Mouse (Mus musculus) central nervous system, embryonic 11.5 days (tissue): ENCODE data around the gene Podnl1. TPM values are rescaled to one million over a fixed set of nuclear protein-coding genes. Genes with fewer than 3 reads are reported as not detected.

Experiments
- polyA plus RNA-seq: library from polyadenylated mRNA; depleted of rRNA; stranded (reverse); fragments of >200 nt; gene quantifications from 2 replicates; pipeline ENCODE4 v1.2.3, GENCODE M21; 2012; rRNA removed

Gene Podnl1
- 0.07 and 0.32 TPM in 2 replicates for polyA plus RNA-seq

GRCm38 (mm10) chr8:84125656-84126055, at the start of gene Podnl1:
Gene Podnl1, plus strand, starts transcription at chr8:84125989.

GRCm38 (mm10) chr8:84104697-84105609, 20.8 kb upstream of the Podnl1 start, which contains the start of gene Dcaf15:
Gene Dcaf15, minus strand, starts transcription at chr8:84104768.

GRCm38 (mm10) chr8:84147769-84148530, 22.2 kb downstream of the Podnl1 start, which contains the start of the genes Cc2d1a and 4930432K21Rik:
Gene Cc2d1a, minus strand, starts transcription at chr8:84147936.
Gene 4930432K21Rik, plus strand, starts transcription at chr8:84148025.

Other genes with a start within 250 kb of the Podnl1 start
- 92.0 and 127 TPM in 2 replicates for gene Adgrl1, start 225.9 kb upstream of the Podnl1 start, polyA plus RNA-seq
- 0.47 and 0.55 TPM in 2 replicates for gene Gm10644, start 170.8 kb upstream of the Podnl1 start, polyA plus RNA-seq
- 66.3 and 80.1 TPM in 2 replicates for gene Asf1b, start 170.5 kb upstream of the Podnl1 start, polyA plus RNA-seq
- 85.5 and 107 TPM in 2 replicates for gene Prkaca, start 153.0 kb upstream of the Podnl1 start, polyA plus RNA-seq
- gene Samd1, start 128.3 kb upstream of the Podnl1 start, polyA plus RNA-seq, result 74.9 and 84.6 TPM in 2 replicates
- 0.81 and 1.1 TPM in 2 replicates for gene 1700067K01Rik, start 124.5 kb upstream of the Podnl1 start, polyA plus RNA-seq
- 0.10 and 0.12 TPM in 2 replicates for gene 2210011C24Rik, start 113.8 kb upstream of the Podnl1 start, polyA plus RNA-seq
- 6.2 and 10.8 TPM in 2 replicates for gene Palm3, start 104.5 kb upstream of the Podnl1 start, polyA plus RNA-seq
- gene Il27ra, start 83.4 kb upstream of the Podnl1 start, polyA plus RNA-seq, result 0.37 and 0.45 TPM in 2 replicates
- gene Rln3, start 81.0 kb upstream of the Podnl1 start, polyA plus RNA-seq, result not detected in 2 replicates
- 2.5 and 2.7 TPM in 2 replicates for gene Gm10643, start 60.9 kb upstream of the Podnl1 start, polyA plus RNA-seq
- 20.2 and 26.5 TPM in 2 replicates for gene Rfx1, start 59.2 kb upstream of the Podnl1 start, polyA plus RNA-seq
- 65.4 and 90.4 TPM in 2 replicates for gene Dcaf15, start 21.2 kb upstream of the Podnl1 start, polyA plus RNA-seq
- 16.2 and 18.8 TPM in 2 replicates for gene Cc2d1a, start 21.9 kb downstream of the Podnl1 start, polyA plus RNA-seq
- gene 4930432K21Rik, start 22.0 kb downstream of the Podnl1 start, polyA plus RNA-seq, result 1.4 and 1.6 TPM in 2 replicates
- gene Nanos3, start 59.2 kb downstream of the Podnl1 start, polyA plus RNA-seq, result 4.6 and 7.7 TPM in 2 replicates
- gene Zswim4, start 111.1 kb downstream of the Podnl1 start, polyA plus RNA-seq, result 39.1 and 41.8 TPM in 2 replicates
- gene D8Ertd738e, start 123.7 kb downstream of the Podnl1 start, polyA plus RNA-seq, result 241 and 402 TPM in 2 replicates
- gene Mri1, start 131.3 kb downstream of the Podnl1 start, polyA plus RNA-seq, result 38.0 and 61.4 TPM in 2 replicates
- gene Ccdc130, start 144.4 kb downstream of the Podnl1 start, polyA plus RNA-seq, result 27.5 and 38.7 TPM in 2 replicates